Mouse (Mus musculus): ENCODE results near the gene Klk13. TPM values are rescaled to one million over a fixed set of nuclear protein-coding genes. Genes with fewer than 3 reads are reported as not detected.
"Not testable (repeated sequence)": the region's sequence is repeated elsewhere in the genome, so short reads cannot be mapped to it uniquely, and the experiment has no call there.

Gene Klk13
- total RNA-seq (2022) = not detected

GRCm38 (mm10) chr7:43712267-43712666 is at the start of gene Klk13:
TSS of gene Klk13 (plus strand) at chr7:43712567.
- no peak for DNase-seq (ENCODE audit: low spot score in 2 of 2)

GRCm38 (mm10) chr7:43662804-43663203 is 49.6 kb upstream of the Klk13 start:
- DNase-seq (ENCODE audit: low spot score in 2 of 2) = no peak

GRCm38 (mm10) chr7:43667221-43667620 is 45.1 kb upstream of the Klk13 start:
- DNase-seq (ENCODE audit: low spot score in 2 of 2) = not testable (repeated sequence)

GRCm38 (mm10) chr7:43668582-43668981 is 43.8 kb upstream of the Klk13 start:
- DNase-seq (ENCODE audit: low spot score in 2 of 2) = no peak

- no peak for DNase-seq (ENCODE audit: low spot score in 2 of 2)
Measured at GRCm38 (mm10) chr7:43671064-43671808, 41.1 kb upstream of the Klk13 start.

- peak; percentile 93 to 95 for DNase-seq (ENCODE audit: low spot score in 2 of 2)
Measured at GRCm38 (mm10) chr7:43671809-43672580, 40.4 kb upstream of the Klk13 start, which contains the start of gene Ctu1. TSS of gene Ctu1 (plus strand) at chr7:43672016.

- DNase-seq (ENCODE audit: low spot score in 2 of 2) = no peak
Measured at GRCm38 (mm10) chr7:43672581-43673260, 39.6 kb upstream of the Klk13 start.

- DNase-seq (ENCODE audit: low spot score in 2 of 2) = no peak
Measured at GRCm38 (mm10) chr7:43675091-43675490, 37.3 kb upstream of the Klk13 start.

- DNase-seq (ENCODE audit: low spot score in 2 of 2) = no peak
Measured at GRCm38 (mm10) chr7:43678517-43678916, 33.9 kb upstream of the Klk13 start.

GRCm38 (mm10) chr7:43680960-43681359 is 31.4 kb upstream of the Klk13 start:
- no peak for DNase-seq (ENCODE audit: low spot score in 2 of 2)

- not testable (repeated sequence) for DNase-seq (ENCODE audit: low spot score in 2 of 2)
Measured at GRCm38 (mm10) chr7:43682511-43682910, 29.9 kb upstream of the Klk13 start.

GRCm38 (mm10) chr7:43685088-43685487 is 27.3 kb upstream of the Klk13 start:
- no peak for DNase-seq (ENCODE audit: low spot score in 2 of 2)

- DNase-seq (ENCODE audit: low spot score in 2 of 2) = no peak
Measured at GRCm38 (mm10) chr7:43690118-43690517, 22.2 kb upstream of the Klk13 start, which contains the start of gene Klk14. TSS of gene Klk14 (plus strand) at chr7:43690418.

- DNase-seq (ENCODE audit: low spot score in 2 of 2) = no peak
Measured at GRCm38 (mm10) chr7:43710031-43710430, 2.3 kb upstream of the Klk13 start.

GRCm38 (mm10) chr7:43712917-43713316 is 550 bp downstream of the Klk13 start:
- DNase-seq (ENCODE audit: low spot score in 2 of 2) = no peak

- DNase-seq (ENCODE audit: low spot score in 2 of 2) = no peak
Measured at GRCm38 (mm10) chr7:43713741-43714351, 1.5 kb downstream of the Klk13 start.

GRCm38 (mm10) chr7:43747788-43748187 is 35.4 kb downstream of the Klk13 start:
- DNase-seq (ENCODE audit: low spot score in 2 of 2) = no peak

- DNase-seq (ENCODE audit: low spot score in 2 of 2) = no peak
Measured at GRCm38 (mm10) chr7:43752806-43753205, 40.4 kb downstream of the Klk13 start.

- DNase-seq (ENCODE audit: low spot score in 2 of 2) = no peak
Measured at GRCm38 (mm10) chr7:43766484-43766883, 54.1 kb downstream of the Klk13 start.

GRCm38 (mm10) chr7:43768597-43768996 is 56.2 kb downstream of the Klk13 start, which contains the start of gene Klk12:
TSS of gene Klk12 (plus strand) at chr7:43768897.
- DNase-seq (ENCODE audit: low spot score in 2 of 2) = no peak

- DNase-seq (ENCODE audit: low spot score in 2 of 2) = no peak
Measured at GRCm38 (mm10) chr7:43769636-43770035, 57.3 kb downstream of the Klk13 start.

Data from gastrocnemius, adult 8-10 months (tissue).